Mouse (Mus musculus) embryonic facial prominence, embryonic 15.5 days (tissue): Measurements from ENCODE around the gene Fas. TPM values are rescaled to one million over a fixed set of nuclear protein-coding genes. Genes with fewer than 3 reads are reported as not detected.

Experiments used
- ATAC-seq: fragments of 200-750 bp; cut with Nextera tagmentation; 2 replicates; pipeline ENCODE4 v1.8.0; 2017; ENCODE audit warnings: low read depth, moderate TSS enrichment; ENCODE audit not compliant: insufficient number of reproducible peaks, low FRiP score, low TSS enrichment
- H3K27ac ChIP-seq: fragments of 300-500 bp; sonication (generic); replicated peaks from 2 replicates; pipeline ENCODE4 v1.5.1; 2015; ENCODE audit warnings: mild to moderate bottlenecking, inconsistent platforms
- H3K27me3 ChIP-seq: fragments of 300-500 bp; sonication (generic); 2 replicates; pipeline ENCODE4 v1.6.1; 2015; ENCODE audit warnings: inconsistent platforms
- H3K36me3 ChIP-seq: fragments of 300-500 bp; sonication (generic); 2 replicates; pipeline ENCODE4 v1.6.1; 2015; ENCODE audit warnings: mild to moderate bottlenecking, inconsistent platforms
- H3K4me1 ChIP-seq: fragments of 300-500 bp; sonication (generic); 2 replicates; pipeline ENCODE4 v1.6.1; 2015; ENCODE audit warnings: inconsistent platforms
- H3K4me2 ChIP-seq: fragments of 300-500 bp; sonication (generic); replicated peaks from 2 replicates; pipeline ENCODE4 v1.6.1; 2015; ENCODE audit warnings: mild to moderate bottlenecking, inconsistent platforms
- H3K4me3 ChIP-seq: fragments of 300-500 bp; sonication (generic); replicated peaks from 2 replicates; pipeline ENCODE4 v1.5.1; 2015; ENCODE audit warnings: mild to moderate bottlenecking, inconsistent platforms
- H3K9ac ChIP-seq: fragments of 300-500 bp; sonication (generic); 2 replicates; pipeline ENCODE4 v1.6.1; 2015; ENCODE audit warnings: inconsistent platforms
- H3K9me3 ChIP-seq: fragments of 300-500 bp; sonication (generic); replicated peaks from 2 replicates; pipeline ENCODE4 v1.6.1; 2016; ENCODE audit warnings: inconsistent platforms
- WGBS: fragments of 180-500 bp; shearing (Covaris S2); methylation state at CpG from one replicate; pipeline ENCODE4 v1.1.7; 2015; 5-methylcytosine and 5-hydroxymethylcytosine counted together
- polyA plus RNA-seq: library from polyadenylated mRNA; unstranded; fragments of >200 nt; fragmentation: Nextera tagmentation; extraction: Ambion mirVana; gene quantifications from 2 replicates; pipeline ENCODE4 v1.2.1, GENCODE M21; 2015

The Fas gene
- polyA plus RNA-seq = 9.6 and 11.6 TPM in 2 replicates

GRCm38 (mm10) chr19:34289948-34290789, at the start of gene Fas:
TSS of gene Fas (plus strand) at chr19:34290666.
- Histone ChIP-seq H3K9ac (peak within 1 kb of the TSS; percentile 35), H3K27ac (no peak within 1 kb of the TSS), H3K27me3 (no peaks in the 10 kb centered on the region), H3K4me1 (peaks cover 13% of the 10 kb centered on the region; the same call in 1 of the 2 replicates), H3K4me2 (peak within 1 kb of the TSS; percentile 85), H3K9me3 (no peaks in the 10 kb centered on the region), H3K4me3 (peak within 1 kb of the TSS; percentile 52), H3K36me3 (no peaks in the 10 kb centered on the region)
- WGBS = 3% methylated on average over 19 of the region's 19 CpGs
- ATAC-seq = peak; percentile 91

- H3K4me3 ChIP-seq = no peak overlapping the region
- H3K27me3 ChIP-seq = no peaks in the 10 kb centered on the region
- H3K9ac ChIP-seq = no peak overlapping the region
- no peak for ATAC-seq
- no peak overlapping the region for H3K4me2 ChIP-seq
- H3K4me1 ChIP-seq = no peaks in the 10 kb centered on the region
- 64% methylated on average over 15 of the region's 15 CpGs for WGBS
- 0 out of 2 replicates have a peak, but pooled peaks cover 9% of the 10 kb centered on the region for H3K36me3 ChIP-seq
- H3K9me3 ChIP-seq = no peaks in the 10 kb centered on the region
- H3K27ac ChIP-seq = no peak overlapping the region
Measured at GRCm38 (mm10) chr19:34241247-34241915, 49.1 kb upstream of the Fas start.

- no peaks in the 10 kb centered on the region for H3K27me3 ChIP-seq
- ATAC-seq = no peak
- no peak overlapping the region for H3K4me2 ChIP-seq
- no peak overlapping the region for H3K4me3 ChIP-seq
- H3K36me3 ChIP-seq = 0 out of 2 replicates have a peak, but pooled peaks cover 2% of the 10 kb centered on the region
- no peak overlapping the region for H3K27ac ChIP-seq
- no peaks in the 10 kb centered on the region for H3K9me3 ChIP-seq
- H3K9ac ChIP-seq = no peak overlapping the region
- H3K4me1 ChIP-seq = no peaks in the 10 kb centered on the region
Measured at GRCm38 (mm10) chr19:34242925-34243324, 47.5 kb upstream of the Fas start.

DNA sequence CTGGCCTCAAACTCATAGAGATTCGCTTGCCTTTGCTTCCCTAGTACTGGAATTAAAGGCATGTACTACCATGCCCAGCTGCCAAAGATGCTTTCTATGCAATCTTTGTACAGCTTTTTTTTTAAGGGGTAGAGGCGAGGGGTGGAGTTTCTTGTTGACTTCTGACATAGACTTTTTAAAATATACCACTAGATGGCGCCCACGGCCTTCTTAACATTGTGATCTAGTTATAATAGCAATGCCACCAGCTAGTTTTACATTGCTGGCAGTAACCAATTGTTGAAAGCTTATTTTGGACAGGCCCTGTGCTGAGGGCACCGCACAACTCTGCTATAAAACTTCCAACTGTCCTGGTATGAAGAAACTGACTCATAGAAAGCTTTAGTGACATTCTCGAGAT, 46.4 kb upstream of the Fas start:
- no peaks in the 10 kb centered on the region for H3K9me3 ChIP-seq
- no peaks in the 10 kb centered on the region for H3K4me1 ChIP-seq
- H3K9ac ChIP-seq = no peak overlapping the region
- no peak overlapping the region for H3K27ac ChIP-seq
- no peak overlapping the region for H3K4me2 ChIP-seq
- 11% methylated on average over 6 of the region's 6 CpGs for WGBS
- ATAC-seq = no peak; the same call in 1 of the 2 replicates
- 0 out of 2 replicates have a peak, but pooled peaks cover 2% of the 10 kb centered on the region for H3K36me3 ChIP-seq
- no peaks in the 10 kb centered on the region for H3K27me3 ChIP-seq
- H3K4me3 ChIP-seq = no peak overlapping the region

DNA sequence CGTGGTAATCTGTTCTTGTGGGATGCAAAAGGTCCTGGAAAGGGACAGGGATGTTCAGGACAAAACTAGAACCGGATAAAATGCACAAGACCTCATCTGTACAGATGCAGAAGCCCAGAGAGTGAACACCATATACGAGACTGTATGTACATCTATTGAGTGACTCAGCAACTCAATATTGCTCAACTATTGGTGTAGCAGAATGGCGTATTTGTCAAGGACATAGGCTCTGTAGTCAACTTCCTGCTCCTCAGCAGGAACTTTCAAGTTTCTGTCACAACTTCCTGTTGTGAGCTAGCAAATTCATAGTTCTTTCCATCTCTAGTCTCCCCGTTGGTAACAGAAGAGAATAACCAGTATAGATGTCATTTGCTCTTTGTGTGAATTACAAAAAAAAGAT, 41.9 kb upstream of the Fas start:
- Histone ChIP-seq H3K9me3 (no peaks in the 10 kb centered on the region), H3K9ac (no peak overlapping the region), H3K4me2 (no peak overlapping the region), H3K4me3 (no peak overlapping the region), H3K4me1 (peaks cover under 1% of the 10 kb centered on the region; the same call in 1 of the 2 replicates), H3K36me3 (no peaks in the 10 kb centered on the region), H3K27me3 (no peaks in the 10 kb centered on the region), H3K27ac (no peak overlapping the region)
- no peak for ATAC-seq
- WGBS = 80% methylated on average over 5 of the region's 5 CpGs

DNA sequence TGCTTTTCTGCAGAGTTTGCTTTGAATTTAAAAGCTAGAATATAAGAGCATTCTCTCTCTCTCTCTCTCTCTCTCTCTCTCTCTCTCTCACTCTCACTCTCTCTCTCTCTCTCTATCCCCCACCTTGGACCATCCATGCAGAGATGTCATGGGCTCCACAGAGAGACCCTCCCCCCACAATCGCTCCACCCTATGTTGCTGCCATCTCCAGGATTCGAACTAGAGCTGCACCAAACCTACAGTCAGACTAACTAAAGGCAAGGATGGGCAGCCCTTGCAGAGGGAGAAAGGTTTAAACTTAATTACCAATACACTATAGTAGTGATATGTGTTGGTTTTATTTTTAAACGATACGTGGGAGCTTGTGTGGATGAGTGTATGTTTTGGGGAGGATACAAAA, 39.8 kb upstream of the Fas start:
- no peak for ATAC-seq
- no peaks in the 10 kb centered on the region for H3K9me3 ChIP-seq
- H3K36me3 ChIP-seq = no peaks in the 10 kb centered on the region
- H3K27me3 ChIP-seq = no peaks in the 10 kb centered on the region
- H3K9ac ChIP-seq = no peak overlapping the region
- H3K27ac ChIP-seq = no peak overlapping the region
- peaks cover 18% of the 10 kb centered on the region for H3K4me1 ChIP-seq
- 63% methylated on average over 4 of the region's 4 CpGs for WGBS
- no peak overlapping the region for H3K4me3 ChIP-seq
- no peak overlapping the region for H3K4me2 ChIP-seq

- no peak overlapping the region for H3K4me3 ChIP-seq
Measured at GRCm38 (mm10) chr19:34251900-34252299, 38.6 kb upstream of the Fas start.

DNA sequence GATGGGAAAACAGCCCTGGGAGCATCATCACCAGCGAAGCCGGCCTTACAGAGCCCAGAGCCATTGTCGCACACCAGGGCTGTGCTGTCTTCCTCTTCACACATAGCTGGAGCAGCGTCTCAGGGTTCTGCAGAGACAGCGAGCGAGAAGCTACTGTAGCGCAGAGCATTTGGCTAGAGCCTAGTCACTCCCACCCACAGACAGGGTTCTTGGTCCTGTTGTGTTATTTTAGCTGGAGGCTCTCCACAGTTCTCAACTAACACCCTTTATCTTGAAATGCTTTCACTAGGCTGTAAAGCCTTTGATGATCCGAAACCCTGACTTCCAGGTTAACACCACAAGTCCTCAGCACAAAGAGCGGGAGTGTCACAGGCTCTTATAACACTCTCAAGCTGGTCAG, 38.0 kb upstream of the Fas start:
- peaks cover 18% of the 10 kb centered on the region for H3K4me1 ChIP-seq
- no peak for ATAC-seq
- H3K27ac ChIP-seq = no peak overlapping the region
- no peak overlapping the region for H3K9ac ChIP-seq
- no peaks in the 10 kb centered on the region for H3K36me3 ChIP-seq
- H3K4me2 ChIP-seq = no peak overlapping the region
- WGBS = 77% methylated on average over 9 of the region's 9 CpGs
- 0 out of 2 replicates have a peak overlapping the region, but pooled peaks have one; percentile 7 for H3K4me3 ChIP-seq
- no peaks in the 10 kb centered on the region for H3K27me3 ChIP-seq
- no peaks in the 10 kb centered on the region for H3K9me3 ChIP-seq

More at GRCm38 (mm10) chr19:34251900-34252299, 38.6 kb upstream of the Fas start:
- no peak for ATAC-seq
- Histone ChIP-seq H3K9me3 (no peaks in the 10 kb centered on the region), H3K9ac (no peak overlapping the region), H3K27me3 (no peaks in the 10 kb centered on the region), H3K4me1 (peaks cover 18% of the 10 kb centered on the region), H3K27ac (no peak overlapping the region), H3K4me2 (no peak overlapping the region), H3K36me3 (no peaks in the 10 kb centered on the region)
- 64% methylated on average over 2 of the region's 2 CpGs for WGBS

GRCm38 (mm10) chr19:34254101-34254879, 36.2 kb upstream of the Fas start:
- Histone ChIP-seq H3K27ac (peak overlapping the region; percentile 73), H3K4me3 (peak overlapping the region; percentile 29), H3K36me3 (no peaks in the 10 kb centered on the region), H3K4me1 (peaks cover 18% of the 10 kb centered on the region), H3K9ac (no peak overlapping the region; the same call in 1 of the 2 replicates), H3K27me3 (no peaks in the 10 kb centered on the region), H3K4me2 (peak overlapping the region; percentile 40), H3K9me3 (no peaks in the 10 kb centered on the region)
- WGBS = 24% methylated on average over 14 of the region's 14 CpGs
- no peak for ATAC-seq

GRCm38 (mm10) chr19:34254880-34255681, 35.4 kb upstream of the Fas start, which contains the start of gene Acta2:
TSS of gene Acta2 (minus strand) at chr19:34255590.
- WGBS = 25% methylated on average over 16 of the region's 16 CpGs

More at GRCm38 (mm10) chr19:34254880-34255681, 35.4 kb upstream of the Fas start, which contains the start of gene Acta2:
- Histone ChIP-seq H3K9me3 (no peaks in the 10 kb centered on the region), H3K27ac (peak within 1 kb of the TSS; percentile 73), H3K4me2 (peak within 1 kb of the TSS; percentile 40), H3K4me1 (peaks cover 18% of the 10 kb centered on the region), H3K9ac (no peak within 1 kb of the TSS; the same call in 1 of the 2 replicates), H3K27me3 (no peaks in the 10 kb centered on the region), H3K4me3 (peak within 1 kb of the TSS; percentile 29), H3K36me3 (no peaks in the 10 kb centered on the region)
- ATAC-seq = peak; percentile 80
